Mouse (Mus musculus): ENCODE measurements around the gene Gm38392. TPM values are rescaled to one million over a fixed set of nuclear protein-coding genes. Genes with fewer than 3 reads are reported as not detected.

Gm38392 gene
- 0.31 and 1.4 TPM in 2 replicates for polyA plus RNA-seq (2014; fragmentation: Nextera tagmentation; extraction: Ambion mirVana)

DNA sequence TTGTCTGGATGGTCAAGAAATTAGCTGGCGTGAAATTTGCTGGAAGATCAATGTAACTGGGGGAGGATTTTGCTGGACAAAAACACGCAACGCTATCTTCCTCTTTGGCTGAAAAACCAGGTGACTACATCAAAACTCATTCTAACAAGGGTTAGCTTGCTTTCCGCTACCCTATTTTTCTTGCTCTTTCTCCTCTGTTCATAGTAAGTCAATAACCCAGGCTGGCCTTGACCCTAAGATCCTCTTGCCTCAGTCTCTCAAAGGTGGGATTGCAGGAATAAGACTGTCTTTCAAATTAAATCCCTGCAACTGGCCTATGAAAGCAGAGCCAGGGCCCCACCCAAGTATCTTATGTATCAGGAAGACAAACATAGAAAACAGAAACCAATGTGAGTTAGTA, at the start of gene Gm38392:
Gm38392 (minus strand) TSS at position 101 of the 400 bp plus-strand sequence.
- DNase-seq (ENCODE audit: low spot score) = no peak
- no peak for ATAC-seq (replicated peaks; ENCODE audit: low FRiP score)
- Histone ChIP-seq H3K9ac (ENCODE audit: low read depth, low read length) (no peak within 1 kb of the TSS), H3K27me3 (replicated peaks; ENCODE audit: control insufficient read depth, insufficient read depth, low read length) (no peaks in the 10 kb centered on the region), H3K36me3 (ENCODE audit: control insufficient read depth, insufficient read depth, low read length) (no peaks in the 10 kb centered on the region; the same call in 1 of the 2 replicates), H3K4me3 (ENCODE audit: low read depth, low read length) (no peak within 1 kb of the TSS), H3K27ac (ENCODE audit: low read depth, low read length) (no peak within 1 kb of the TSS), H3K9me3 (ENCODE audit: control insufficient read depth, low read length) (no peaks in the 10 kb centered on the region), H3K4me2 (no peak within 1 kb of the TSS), H3K4me1 (replicated peaks; ENCODE audit: control insufficient read depth, insufficient read depth, low read length) (no peaks in the 10 kb centered on the region)
- WGBS = 96% methylated on average over 4 of the region's 4 CpGs

DNA sequence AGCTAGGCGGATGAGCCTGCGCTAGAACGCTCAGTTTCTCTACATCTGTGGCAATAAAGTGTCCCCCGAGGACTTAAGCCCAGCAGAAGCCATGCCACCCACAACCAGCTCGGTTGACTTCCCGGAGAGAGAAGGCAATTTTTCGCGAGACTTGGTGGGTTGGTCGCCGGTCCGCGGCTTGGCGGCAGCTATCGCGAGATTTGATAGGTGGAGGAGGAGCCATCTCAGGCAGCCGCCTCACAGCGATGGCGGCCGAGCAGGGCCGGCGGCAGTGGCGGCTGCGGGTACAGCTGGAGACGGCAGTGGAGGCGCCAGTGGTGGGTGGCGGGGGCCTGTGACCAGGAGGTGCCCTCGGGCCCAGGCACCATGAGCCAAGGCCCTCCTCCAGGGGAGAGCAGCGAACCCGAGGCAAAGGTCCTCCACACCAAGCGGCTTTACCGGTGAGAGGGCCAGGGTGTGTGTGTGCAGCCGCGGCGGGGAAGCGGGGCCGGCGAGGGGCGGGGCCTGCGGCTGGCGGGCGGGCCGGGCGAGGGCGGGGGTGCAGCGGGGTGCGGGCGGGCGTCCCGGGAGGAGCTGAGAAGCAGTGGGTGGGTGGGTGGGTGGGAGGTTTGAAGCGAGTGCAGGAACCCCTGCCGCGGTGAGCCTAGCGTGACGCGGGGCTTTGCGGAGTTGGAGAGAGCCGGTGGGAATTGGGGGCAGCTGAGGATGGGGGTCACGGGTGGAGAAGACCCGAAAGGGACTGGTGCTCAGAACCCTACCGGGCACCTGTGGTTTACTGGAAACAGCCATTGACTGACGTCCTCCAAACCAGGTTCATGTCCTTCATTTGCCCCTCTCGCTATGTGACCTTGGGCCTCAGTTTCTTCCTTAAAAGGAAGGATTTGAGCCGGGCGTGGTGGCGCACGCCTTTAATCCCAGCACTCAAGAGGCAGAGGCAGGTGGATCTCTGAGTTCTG, 49.3 kb upstream of the Gm38392 start, which contains the start of the genes Tmem79 and Smg5:
Tmem79 (minus strand) TSS at position 91 of the 956 bp plus-strand sequence.
Smg5 (plus strand) TSS at position 203 of the 956 bp plus-strand sequence.
- ATAC-seq (replicated peaks; ENCODE audit: low FRiP score) (peak; percentile 87), DNase-seq (ENCODE audit: low spot score) (peak; percentile 98)
- peak within 1 kb of the TSS; percentile 86 for H3K4me3 ChIP-seq (ENCODE audit: low read depth, low read length)
- H3K27ac ChIP-seq (ENCODE audit: low read depth, low read length) = peak within 1 kb of the TSS; percentile 97
- H3K36me3 ChIP-seq (ENCODE audit: control insufficient read depth, insufficient read depth, low read length) = peaks cover 2% of the 10 kb centered on the region; the same call in 1 of the 2 replicates
- H3K9me3 ChIP-seq (ENCODE audit: control insufficient read depth, low read length) = no peaks in the 10 kb centered on the region
- H3K27me3 ChIP-seq (replicated peaks; ENCODE audit: control insufficient read depth, insufficient read depth, low read length) = no peaks in the 10 kb centered on the region
- H3K4me2 ChIP-seq = peak within 1 kb of the TSS; percentile 83
- H3K9ac ChIP-seq (ENCODE audit: low read depth, low read length) = peak within 1 kb of the TSS; percentile 95
- 2% methylated on average over 59 of the region's 66 CpGs for WGBS
- peaks cover 44% of the 10 kb centered on the region for H3K4me1 ChIP-seq (replicated peaks; ENCODE audit: control insufficient read depth, insufficient read depth, low read length)

DNA sequence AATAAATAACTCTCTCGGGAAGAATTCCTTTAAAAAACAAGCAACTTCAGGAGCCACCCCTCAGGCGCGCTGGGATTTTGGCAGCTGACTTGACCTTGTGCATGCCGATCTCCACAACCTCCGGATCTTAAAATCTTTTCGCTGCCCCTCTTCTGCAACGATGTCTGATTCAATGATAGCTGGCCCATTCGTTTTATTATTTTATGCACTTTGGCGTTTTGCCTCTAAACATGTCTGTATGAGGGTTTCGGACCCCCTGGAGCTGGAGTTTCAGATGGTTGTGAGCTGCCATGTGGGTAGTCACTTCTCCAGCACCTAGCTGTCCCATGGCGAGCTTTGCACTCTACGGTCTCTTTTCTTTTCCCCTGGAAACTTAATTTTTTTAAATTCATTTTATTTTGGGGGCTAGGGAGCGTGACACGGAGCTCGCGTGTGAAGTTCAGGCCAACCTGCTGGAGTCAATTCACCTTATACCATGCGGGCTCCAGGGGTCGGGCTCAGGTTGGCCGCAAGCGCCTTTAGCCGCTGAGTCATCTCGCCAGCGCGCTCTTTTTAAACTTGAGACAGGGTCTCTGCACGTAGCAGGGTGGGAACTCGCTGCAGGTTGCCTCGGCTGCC, 48.5 kb upstream of the Gm38392 start:
- 1% methylated on average over 27 of the region's 27 CpGs for WGBS
- H3K36me3 ChIP-seq (ENCODE audit: control insufficient read depth, insufficient read depth, low read length) = peaks cover 2% of the 10 kb centered on the region; the same call in 1 of the 2 replicates
- H3K9ac ChIP-seq (ENCODE audit: low read depth, low read length) = peak overlapping the region; percentile 95
- DNase-seq (ENCODE audit: low spot score) (no peak), ATAC-seq (replicated peaks; ENCODE audit: low FRiP score) (peak; percentile 32; the same call in 1 of the 2 replicates)
- H3K27ac ChIP-seq (ENCODE audit: low read depth, low read length) = peak overlapping the region; percentile 97
- peaks cover 37% of the 10 kb centered on the region for H3K4me1 ChIP-seq (replicated peaks; ENCODE audit: control insufficient read depth, insufficient read depth, low read length)
- no peaks in the 10 kb centered on the region for H3K9me3 ChIP-seq (ENCODE audit: control insufficient read depth, low read length)
- peak overlapping the region; percentile 83 for H3K4me2 ChIP-seq
- H3K27me3 ChIP-seq (replicated peaks; ENCODE audit: control insufficient read depth, insufficient read depth, low read length) = no peaks in the 10 kb centered on the region
- peak overlapping the region; percentile 86 for H3K4me3 ChIP-seq (ENCODE audit: low read depth, low read length)

DNA sequence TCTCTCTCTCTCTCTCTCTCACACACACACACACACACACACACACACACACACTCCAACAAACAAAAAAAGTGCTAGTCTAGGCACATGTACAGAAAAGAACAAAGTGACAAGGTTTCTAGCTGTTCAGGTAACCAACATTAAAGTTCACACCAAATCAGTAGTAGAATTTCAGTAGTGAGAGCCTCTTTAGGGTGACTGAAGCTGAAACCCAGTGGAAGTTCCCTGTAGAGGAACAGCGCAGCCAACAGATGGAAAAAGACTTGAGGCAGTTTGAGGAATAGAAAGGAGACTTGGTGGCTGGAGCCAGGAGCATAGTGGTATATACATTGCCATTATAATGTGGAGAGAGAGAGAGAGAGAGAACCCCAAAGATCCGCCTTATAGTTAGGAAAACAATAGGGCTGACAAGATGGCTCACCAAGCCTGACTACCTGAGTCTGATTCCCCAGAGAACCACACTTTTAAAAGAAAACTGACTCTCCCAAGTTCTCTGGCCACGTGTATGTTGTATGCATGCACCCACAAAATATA, 48.0 kb upstream of the Gm38392 start:
- Histone ChIP-seq H3K9ac (ENCODE audit: low read depth, low read length) (peak overlapping the region; percentile 95), H3K9me3 (ENCODE audit: control insufficient read depth, low read length) (no peaks in the 10 kb centered on the region), H3K4me1 (replicated peaks; ENCODE audit: control insufficient read depth, insufficient read depth, low read length) (peaks cover 37% of the 10 kb centered on the region), H3K4me2 (peak overlapping the region; percentile 83), H3K36me3 (ENCODE audit: control insufficient read depth, insufficient read depth, low read length) (peaks cover 2% of the 10 kb centered on the region; the same call in 1 of the 2 replicates), H3K4me3 (ENCODE audit: low read depth, low read length) (peak overlapping the region; percentile 86), H3K27ac (ENCODE audit: low read depth, low read length) (peak overlapping the region; percentile 97), H3K27me3 (replicated peaks; ENCODE audit: control insufficient read depth, insufficient read depth, low read length) (no peaks in the 10 kb centered on the region)
- ATAC-seq (replicated peaks; ENCODE audit: low FRiP score) = no peak
- DNase-seq (ENCODE audit: low spot score) = no peak
- 23% methylated on average over 3 of the region's 3 CpGs for WGBS

DNA sequence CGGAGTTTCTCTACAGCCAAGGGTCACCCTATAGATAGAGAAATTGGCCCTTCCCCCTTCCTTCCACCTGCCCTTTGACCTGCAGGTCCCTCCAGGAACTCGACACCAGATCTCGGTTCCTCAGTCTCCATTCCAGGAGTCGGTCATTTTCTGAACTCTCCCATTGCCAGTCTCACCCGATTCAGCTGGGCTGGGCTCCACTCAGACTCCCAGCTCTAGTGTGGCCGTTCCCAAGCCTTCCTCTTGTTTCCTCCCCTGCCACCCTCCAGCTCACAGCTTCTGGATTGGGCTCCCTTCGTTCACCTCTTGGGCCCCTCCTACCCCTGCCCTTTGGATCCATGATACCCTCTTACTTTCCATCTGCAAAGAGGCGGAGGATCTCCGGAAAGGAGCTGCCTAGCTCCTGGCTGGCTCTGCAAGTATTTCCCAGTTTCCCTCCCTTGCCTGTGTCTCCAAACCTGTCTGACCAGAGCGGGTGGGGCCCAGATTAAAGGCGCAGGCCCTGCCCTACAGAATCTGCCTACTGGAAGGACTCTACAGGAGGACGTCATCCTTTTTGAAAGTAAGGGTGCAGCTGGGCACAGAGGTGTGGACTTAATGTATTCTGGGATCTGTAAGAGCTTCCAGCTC, 47.1 kb upstream of the Gm38392 start:
- ATAC-seq (replicated peaks; ENCODE audit: low FRiP score) = 0 out of 2 replicates have a peak, but pooled peaks have one; percentile 13
- Histone ChIP-seq H3K27ac (ENCODE audit: low read depth, low read length) (no peak overlapping the region), H3K9ac (ENCODE audit: low read depth, low read length) (peak overlapping the region; percentile 95; the same call in 1 of the 2 replicates), H3K27me3 (replicated peaks; ENCODE audit: control insufficient read depth, insufficient read depth, low read length) (no peaks in the 10 kb centered on the region), H3K9me3 (ENCODE audit: control insufficient read depth, low read length) (no peaks in the 10 kb centered on the region), H3K36me3 (ENCODE audit: control insufficient read depth, insufficient read depth, low read length) (peaks cover 2% of the 10 kb centered on the region; the same call in 1 of the 2 replicates), H3K4me1 (replicated peaks; ENCODE audit: control insufficient read depth, insufficient read depth, low read length) (peaks cover 34% of the 10 kb centered on the region), H3K4me3 (ENCODE audit: low read depth, low read length) (peak overlapping the region; percentile 86), H3K4me2 (peak overlapping the region; percentile 83)
- 50% methylated on average over 12 of the region's 12 CpGs for WGBS
- peak; percentile 43 for DNase-seq (ENCODE audit: low spot score)

DNA sequence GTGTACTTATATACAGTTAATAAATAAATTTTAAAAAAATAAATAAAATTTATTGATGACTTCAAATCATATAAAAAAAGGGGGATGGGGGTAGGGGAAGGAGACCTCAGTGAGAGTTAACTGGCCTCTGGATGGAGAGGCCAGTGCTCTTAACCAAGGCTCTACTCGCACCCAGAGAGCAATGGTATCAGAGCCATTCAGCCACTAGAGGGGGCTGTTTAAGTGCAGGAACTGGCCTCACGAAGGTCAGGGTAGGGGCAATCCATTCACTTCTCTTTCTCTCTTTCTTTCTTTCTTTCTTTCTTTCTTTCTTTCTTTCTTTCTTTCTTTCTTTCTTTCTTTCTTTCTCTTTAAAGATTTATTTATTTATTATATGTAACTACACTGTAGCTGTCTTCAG, 44.3 kb upstream of the Gm38392 start:
- DNase-seq (ENCODE audit: low spot score) (no peak), ATAC-seq (replicated peaks; ENCODE audit: low FRiP score) (no peak)
- no peak overlapping the region for H3K9ac ChIP-seq (ENCODE audit: low read depth, low read length)
- H3K4me3 ChIP-seq (ENCODE audit: low read depth, low read length) = no peak overlapping the region
- no peaks in the 10 kb centered on the region for H3K9me3 ChIP-seq (ENCODE audit: control insufficient read depth, low read length)
- H3K4me2 ChIP-seq = no peak overlapping the region
- H3K27ac ChIP-seq (ENCODE audit: low read depth, low read length) = no peak overlapping the region
- H3K4me1 ChIP-seq (replicated peaks; ENCODE audit: control insufficient read depth, insufficient read depth, low read length) = peaks cover 14% of the 10 kb centered on the region
- peaks cover 5% of the 10 kb centered on the region for H3K36me3 ChIP-seq (ENCODE audit: control insufficient read depth, insufficient read depth, low read length)
- H3K27me3 ChIP-seq (replicated peaks; ENCODE audit: control insufficient read depth, insufficient read depth, low read length) = no peaks in the 10 kb centered on the region
- 14% methylated on average over 2 of the region's 2 CpGs for WGBS

DNA sequence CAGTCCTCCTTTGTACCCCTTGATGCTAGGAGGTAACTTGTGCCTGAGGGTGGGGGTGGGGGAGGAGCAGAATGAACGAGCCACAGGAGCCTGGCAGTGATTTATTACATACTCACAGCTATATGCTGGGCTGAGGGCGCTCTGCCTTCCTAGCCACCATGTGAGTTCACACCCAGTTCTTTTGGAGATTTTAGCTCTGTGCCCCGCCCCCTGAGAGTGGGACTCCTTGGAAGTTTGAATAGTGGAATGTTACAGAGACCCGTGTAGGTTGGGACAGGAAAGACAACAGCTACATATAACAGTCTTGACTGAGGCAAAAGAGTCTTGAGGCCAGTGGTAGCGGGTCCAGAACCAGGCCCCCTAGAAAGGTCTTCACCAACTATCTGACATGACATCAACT, 41.9 kb upstream of the Gm38392 start:
- Histone ChIP-seq H3K4me2 (no peak overlapping the region), H3K9me3 (ENCODE audit: control insufficient read depth, low read length) (no peaks in the 10 kb centered on the region), H3K27me3 (replicated peaks; ENCODE audit: control insufficient read depth, insufficient read depth, low read length) (no peaks in the 10 kb centered on the region), H3K9ac (ENCODE audit: low read depth, low read length) (no peak overlapping the region), H3K4me1 (replicated peaks; ENCODE audit: control insufficient read depth, insufficient read depth, low read length) (peaks cover 10% of the 10 kb centered on the region), H3K27ac (ENCODE audit: low read depth, low read length) (no peak overlapping the region), H3K4me3 (ENCODE audit: low read depth, low read length) (no peak overlapping the region), H3K36me3 (ENCODE audit: control insufficient read depth, insufficient read depth, low read length) (peaks cover 3% of the 10 kb centered on the region; the same call in 1 of the 2 replicates)
- ATAC-seq (replicated peaks; ENCODE audit: low FRiP score) (no peak), DNase-seq (ENCODE audit: low spot score) (no peak)
- 75% methylated on average over 5 of the region's 5 CpGs for WGBS

DNA sequence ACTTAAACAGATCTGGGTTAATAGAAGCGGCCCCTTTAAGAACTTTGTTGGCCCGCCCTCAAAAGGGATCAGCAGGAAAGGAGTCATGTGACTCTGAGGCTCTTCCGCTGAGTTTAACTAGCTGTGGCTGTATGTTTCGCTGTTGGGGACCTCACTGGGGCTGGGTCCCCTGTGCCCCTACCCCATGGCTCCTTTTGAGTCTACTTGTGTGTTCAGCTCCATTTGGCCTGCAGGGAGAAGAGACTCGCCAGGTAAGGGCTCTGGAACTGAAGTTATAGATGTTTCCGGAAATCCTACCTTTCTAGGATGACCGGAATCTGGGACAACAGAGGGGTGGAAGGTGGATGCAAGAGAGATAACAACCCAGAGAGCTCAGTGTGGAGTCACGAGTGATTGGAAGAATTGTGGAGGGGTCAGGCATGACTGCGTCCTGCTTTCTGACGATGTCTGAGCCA, 38.0 kb upstream of the Gm38392 start, which contains the start of gene Glmp:
Glmp (plus strand) TSS at position 73 of the 455 bp plus-strand sequence.
- ATAC-seq (replicated peaks; ENCODE audit: low FRiP score) (peak; percentile 83), DNase-seq (ENCODE audit: low spot score) (peak; percentile 62)
- peak within 1 kb of the TSS; percentile 61 for H3K9ac ChIP-seq (ENCODE audit: low read depth, low read length)
- H3K9me3 ChIP-seq (ENCODE audit: control insufficient read depth, low read length) = no peaks in the 10 kb centered on the region
- peaks cover 7% of the 10 kb centered on the region for H3K4me1 ChIP-seq (replicated peaks; ENCODE audit: control insufficient read depth, insufficient read depth, low read length)
- no peaks in the 10 kb centered on the region for H3K27me3 ChIP-seq (replicated peaks; ENCODE audit: control insufficient read depth, insufficient read depth, low read length)
- H3K4me3 ChIP-seq (ENCODE audit: low read depth, low read length) = peak within 1 kb of the TSS; percentile 69
- WGBS = 3% methylated on average over 10 of the region's 10 CpGs
- peak within 1 kb of the TSS; percentile 86 for H3K4me2 ChIP-seq
- H3K36me3 ChIP-seq (ENCODE audit: control insufficient read depth, insufficient read depth, low read length) = peaks cover 28% of the 10 kb centered on the region
- H3K27ac ChIP-seq (ENCODE audit: low read depth, low read length) = peak within 1 kb of the TSS; percentile 2; the same call in 1 of the 2 replicates

Measured in liver, embryonic 11.5 days (tissue).